Mouse (Mus musculus) embryonic facial prominence, embryonic 10.5 days (tissue): Measurements from ENCODE around the gene Ttll11. TPM values are rescaled to one million over a fixed set of nuclear protein-coding genes. Genes with fewer than 3 reads are reported as not detected.

Experiments used
- DNase-seq: peaks from one replicate; pipeline ENCODE4 v3.0.0-alpha.2; 2017; ENCODE audit warnings: low spot score
- H3K27ac ChIP-seq: fragments of 300-500 bp; sonication (generic); replicated peaks from 2 replicates; pipeline ENCODE4 v1.5.1; 2016; ENCODE audit warnings: mild to moderate bottlenecking
- H3K27me3 ChIP-seq: fragments of 300-500 bp; sonication (generic); replicated peaks from 2 replicates; pipeline ENCODE4 v1.6.1; 2016; ENCODE audit warnings: low read depth, mild to moderate bottlenecking; ENCODE audit not compliant: poor library complexity, severe bottlenecking
- H3K36me3 ChIP-seq: fragments of 300-500 bp; sonication (generic); replicated peaks from 2 replicates; pipeline ENCODE4 v1.6.1; 2016; ENCODE audit warnings: mild to moderate bottlenecking, moderate library complexity
- H3K4me1 ChIP-seq: fragments of 300-500 bp; sonication (generic); 2 replicates; pipeline ENCODE4 v1.6.1; 2016
- H3K4me3 ChIP-seq: fragments of 300-500 bp; sonication (generic); 2 replicates; pipeline ENCODE4 v1.5.1; 2016; ENCODE audit warnings: mild to moderate bottlenecking, moderate library complexity
- H3K9me3 ChIP-seq: fragments of 300-500 bp; sonication (generic); 2 replicates; pipeline ENCODE4 v1.6.1; 2016; ENCODE audit warnings: mild to moderate bottlenecking
- WGBS: fragments of 180-500 bp; shearing (Covaris S2); methylation state at CpG from one replicate; pipeline ENCODE4 v1.1.7; 2016; 5-methylcytosine and 5-hydroxymethylcytosine counted together
- polyA plus RNA-seq: library from polyadenylated mRNA; unstranded; fragments of >200 nt; fragmentation: Nextera tagmentation; extraction: Ambion mirVana; gene quantifications from 2 replicates; pipeline ENCODE4 v1.2.1, GENCODE M21; 2016

Ttll11 gene
- polyA plus RNA-seq, 1 experiment from 2014 or later, result 0.85 TPM

- DNase-seq, result no peak
- H3K9me3 ChIP-seq, result peaks cover 16% of the 10 kb centered on the region
- H3K27me3 ChIP-seq, result peaks cover 33% of the 10 kb centered on the region
- no peak overlapping the region for H3K27ac ChIP-seq
- H3K4me3 ChIP-seq, result no peak overlapping the region
- WGBS, result 19% methylated on average over 14 of the region's 14 CpGs
- no peaks in the 10 kb centered on the region for H3K36me3 ChIP-seq
- H3K4me1 ChIP-seq, result peaks cover 41% of the 10 kb centered on the region
Observed at GRCm38 (mm10) chr2:35840956-35841816, 138.5 kb downstream of the Ttll11 start.

GRCm38 (mm10) chr2:35838751-35839479 lies 140.8 kb downstream of the Ttll11 start:
- 85% methylated on average over 11 of the region's 11 CpGs for WGBS
- peaks cover 16% of the 10 kb centered on the region for H3K9me3 ChIP-seq
- H3K4me3 ChIP-seq, result no peak overlapping the region
- no peak for DNase-seq
- peaks cover 23% of the 10 kb centered on the region for H3K4me1 ChIP-seq
- H3K36me3 ChIP-seq, result no peaks in the 10 kb centered on the region
- no peak overlapping the region for H3K27ac ChIP-seq
- H3K27me3 ChIP-seq, result peaks cover 23% of the 10 kb centered on the region; the same call in 1 of the 2 replicates

GRCm38 (mm10) chr2:35834198-35834913 lies 145.4 kb downstream of the Ttll11 start:
- H3K9me3 ChIP-seq, result peaks cover 16% of the 10 kb centered on the region
- H3K36me3 ChIP-seq, result no peaks in the 10 kb centered on the region
- no peak for DNase-seq
- no peak overlapping the region for H3K4me3 ChIP-seq
- no peak overlapping the region for H3K27ac ChIP-seq
- WGBS, result 95% methylated on average over 10 of the region's 10 CpGs
- H3K27me3 ChIP-seq, result 0 out of 2 replicates have a peak, but pooled peaks cover 12% of the 10 kb centered on the region
- peaks cover 19% of the 10 kb centered on the region for H3K4me1 ChIP-seq

- no peak overlapping the region for H3K27ac ChIP-seq
- H3K36me3 ChIP-seq, result no peaks in the 10 kb centered on the region
Observed at GRCm38 (mm10) chr2:35833546-35833945, 146.2 kb downstream of the Ttll11 start.

GRCm38 (mm10) chr2:35832742-35833425 lies 146.8 kb downstream of the Ttll11 start:
- H3K27ac ChIP-seq, result no peak overlapping the region
- H3K36me3 ChIP-seq, result no peaks in the 10 kb centered on the region
- H3K4me1 ChIP-seq, result peaks cover 25% of the 10 kb centered on the region
- H3K27me3 ChIP-seq, result 0 out of 2 replicates have a peak, but pooled peaks cover 5% of the 10 kb centered on the region
- 67% methylated on average over 11 of the region's 11 CpGs for WGBS
- peaks cover 16% of the 10 kb centered on the region for H3K9me3 ChIP-seq
- DNase-seq, result no peak
- H3K4me3 ChIP-seq, result no peak overlapping the region

More at GRCm38 (mm10) chr2:35833546-35833945, 146.2 kb downstream of the Ttll11 start:
- DNase-seq, result no peak
- Histone ChIP-seq H3K4me3 (no peak overlapping the region), H3K4me1 (peaks cover 19% of the 10 kb centered on the region), H3K9me3 (peaks cover 16% of the 10 kb centered on the region), H3K27me3 (0 out of 2 replicates have a peak, but pooled peaks cover 5% of the 10 kb centered on the region)
- WGBS, result 68% methylated on average over 6 of the region's 6 CpGs

GRCm38 (mm10) chr2:35831904-35832581 lies 147.7 kb downstream of the Ttll11 start:
- Histone ChIP-seq H3K4me1 (peaks cover 32% of the 10 kb centered on the region), H3K36me3 (no peaks in the 10 kb centered on the region), H3K27me3 (0 out of 2 replicates have a peak, but pooled peaks cover 5% of the 10 kb centered on the region), H3K9me3 (peaks cover 8% of the 10 kb centered on the region), H3K27ac (peak overlapping the region; percentile 10; the same call in 1 of the 2 replicates), H3K4me3 (no peak overlapping the region)
- WGBS, result 88% methylated on average over 10 of the region's 10 CpGs
- no peak for DNase-seq

GRCm38 (mm10) chr2:35830966-35831903 lies 148.5 kb downstream of the Ttll11 start:
- Histone ChIP-seq H3K27ac (no peak overlapping the region), H3K4me3 (no peak overlapping the region), H3K27me3 (0 out of 2 replicates have a peak, but pooled peaks cover 6% of the 10 kb centered on the region), H3K36me3 (no peaks in the 10 kb centered on the region), H3K4me1 (peaks cover 32% of the 10 kb centered on the region), H3K9me3 (peaks cover under 1% of the 10 kb centered on the region; the same call in 1 of the 2 replicates)
- no peak for DNase-seq
- WGBS, result 74% methylated on average over 6 of the region's 6 CpGs

DNA sequence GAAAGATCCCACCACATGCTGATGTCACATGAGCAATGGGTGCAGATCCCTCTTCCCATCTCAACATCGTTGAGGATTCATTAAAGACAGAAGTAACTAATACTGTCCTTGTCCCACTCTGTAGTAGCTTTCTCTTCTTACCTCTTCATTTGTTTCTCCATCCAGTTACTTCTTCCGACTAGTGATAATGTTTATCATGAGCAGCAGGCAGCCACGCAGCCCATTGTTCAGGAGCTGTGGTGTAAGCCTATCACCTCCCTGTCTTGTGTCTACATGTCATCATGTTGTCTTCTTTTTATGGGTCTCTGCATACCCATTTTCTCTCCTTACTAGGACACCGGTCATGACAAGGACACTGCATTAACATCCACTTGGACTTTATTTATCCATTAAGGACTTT lies 150.6 kb downstream of the Ttll11 start:
- no peaks in the 10 kb centered on the region for H3K36me3 ChIP-seq
- H3K4me1 ChIP-seq, result peaks cover 32% of the 10 kb centered on the region
- H3K9me3 ChIP-seq, result no peaks in the 10 kb centered on the region
- no peak for DNase-seq
- no peak overlapping the region for H3K27ac ChIP-seq
- 0 out of 2 replicates have a peak, but pooled peaks cover 12% of the 10 kb centered on the region for H3K27me3 ChIP-seq
- 92% methylated on average over 4 of the region's 4 CpGs for WGBS
- H3K4me3 ChIP-seq, result no peak overlapping the region

DNA sequence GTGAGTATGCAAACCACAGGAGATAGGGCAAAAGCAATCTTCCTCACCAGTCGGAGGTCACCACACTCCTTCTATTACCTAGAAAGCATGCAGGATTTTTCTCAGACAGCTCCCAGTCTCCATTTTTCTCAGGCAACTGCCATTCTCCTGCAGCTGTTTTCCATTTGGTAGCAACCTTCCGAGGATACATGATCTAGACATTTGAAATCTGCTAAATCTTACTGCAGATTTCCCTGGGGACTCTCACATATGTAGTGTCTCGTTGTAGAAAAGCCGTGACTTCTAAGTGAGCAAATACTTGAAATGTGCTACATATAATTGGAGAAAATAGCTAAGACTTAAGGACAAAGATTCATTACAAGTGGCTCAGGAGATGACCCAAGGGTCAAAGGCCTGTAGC lies 151.8 kb downstream of the Ttll11 start:
- DNase-seq, result no peak

GRCm38 (mm10) chr2:35825157-35825556 lies 154.6 kb downstream of the Ttll11 start:
- Histone ChIP-seq H3K9me3 (no peaks in the 10 kb centered on the region), H3K4me3 (no peak overlapping the region), H3K4me1 (peaks cover 19% of the 10 kb centered on the region), H3K27ac (no peak overlapping the region), H3K36me3 (no peaks in the 10 kb centered on the region), H3K27me3 (peaks cover 15% of the 10 kb centered on the region)
- 79% methylated on average over 7 of the region's 7 CpGs for WGBS
- no peak for DNase-seq

More for the DNA sequence above, 151.8 kb downstream of the Ttll11 start:
- no peaks in the 10 kb centered on the region for H3K9me3 ChIP-seq
- H3K27ac ChIP-seq, result no peak overlapping the region
- H3K4me3 ChIP-seq, result no peak overlapping the region
- peaks cover 24% of the 10 kb centered on the region for H3K4me1 ChIP-seq
- 39% methylated on average over 4 of the region's 4 CpGs for WGBS
- 0 out of 2 replicates have a peak, but pooled peaks cover 12% of the 10 kb centered on the region for H3K27me3 ChIP-seq
- H3K36me3 ChIP-seq, result no peaks in the 10 kb centered on the region
